Mouse (Mus musculus) cerebellum, adult 2 months (tissue): ENCODE measurements around the gene Slc39a5.

Experiments used
- CTCF ChIP-seq: fragments of 200-500 bp; IDR thresholded peaks from 2 replicates; pipeline ENCODE4 v1.5.1; 2011; ENCODE audit warnings: low read depth, mild to moderate bottlenecking, control low read depth, low read length, moderate library complexity, borderline replicate concordance; ENCODE audit not compliant: insufficient read depth
- POLR2A ChIP-seq: fragments of 200-500 bp; IDR thresholded peaks from 2 replicates; pipeline ENCODE4 v1.6.1; 2011; ENCODE audit warnings: low read length, control low read depth, borderline replicate concordance; ENCODE audit not compliant: insufficient read depth

DNA sequence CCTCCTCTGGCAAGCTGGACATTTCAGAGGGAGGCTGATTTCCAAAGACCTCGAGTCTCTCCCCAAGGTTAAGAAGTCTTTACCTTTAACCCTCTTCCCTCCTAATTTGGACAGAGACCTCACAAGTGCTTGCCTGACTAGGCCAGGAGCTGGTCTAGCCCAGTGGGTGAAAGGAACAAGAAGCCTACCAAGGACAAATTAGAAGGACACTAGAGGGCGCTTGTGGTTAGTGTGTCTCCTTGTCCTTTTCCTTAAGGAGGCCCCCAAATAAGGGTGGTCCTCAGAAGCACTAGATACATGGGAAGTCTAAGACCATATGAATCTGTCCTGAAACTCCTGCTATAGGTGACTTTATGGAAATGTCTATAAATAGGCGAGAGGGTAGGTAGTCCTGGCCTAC lies 38.5 kb downstream of the Slc39a5 start:
- TF ChIP-seq POLR2A (no peak), CTCF (peak; percentile 41; the same call in 1 of the 2 replicates)
